Mouse (Mus musculus) layer of hippocampus, adult 11-12 months (tissue): ENCODE data around the gene Ppargc1a.

Source experiments
- DNase-seq: peaks from one replicate; pipeline ENCODE4 v3.0.0; 2022; ENCODE audit warnings: low spot score

The Ppargc1a gene

DNA sequence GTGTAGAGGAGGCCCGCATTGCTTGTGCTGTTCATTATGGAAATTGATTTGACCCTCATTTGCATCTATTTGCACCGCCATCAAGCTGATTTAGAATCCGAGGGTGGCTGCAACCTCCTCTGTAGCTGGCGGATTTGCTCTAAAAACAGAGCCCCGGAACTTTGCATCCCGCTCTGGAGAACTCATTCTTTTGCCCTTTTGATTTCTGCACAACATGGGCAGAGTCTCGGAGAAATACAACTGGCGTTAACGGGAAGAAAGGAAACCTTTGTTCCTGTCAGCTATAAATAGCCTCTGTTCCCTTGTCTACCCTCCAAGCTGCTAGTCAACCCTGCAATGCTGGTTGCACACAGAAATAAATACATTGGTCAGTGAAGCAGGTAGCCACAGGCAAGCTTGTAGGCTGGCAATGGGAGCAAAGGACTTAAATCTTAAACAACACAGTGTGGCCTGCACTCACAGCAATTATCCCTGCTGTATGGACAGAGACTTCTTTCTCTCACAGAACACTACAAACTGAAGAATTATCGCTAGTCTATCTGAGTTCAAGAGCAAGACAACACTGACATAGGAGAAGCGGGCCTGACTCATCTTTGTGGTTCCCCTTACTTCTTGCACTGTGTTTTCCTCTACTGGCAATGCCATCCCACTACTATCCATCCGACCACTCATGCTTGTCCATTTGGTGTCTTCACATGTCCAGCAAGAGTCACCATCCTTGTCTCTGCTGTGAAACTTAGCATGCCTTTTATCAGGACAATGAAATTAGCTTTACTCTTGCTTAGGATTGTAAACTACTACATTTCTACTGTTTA, 155.0 kb downstream of the Ppargc1a start:
- DNase-seq = no peak

DNA sequence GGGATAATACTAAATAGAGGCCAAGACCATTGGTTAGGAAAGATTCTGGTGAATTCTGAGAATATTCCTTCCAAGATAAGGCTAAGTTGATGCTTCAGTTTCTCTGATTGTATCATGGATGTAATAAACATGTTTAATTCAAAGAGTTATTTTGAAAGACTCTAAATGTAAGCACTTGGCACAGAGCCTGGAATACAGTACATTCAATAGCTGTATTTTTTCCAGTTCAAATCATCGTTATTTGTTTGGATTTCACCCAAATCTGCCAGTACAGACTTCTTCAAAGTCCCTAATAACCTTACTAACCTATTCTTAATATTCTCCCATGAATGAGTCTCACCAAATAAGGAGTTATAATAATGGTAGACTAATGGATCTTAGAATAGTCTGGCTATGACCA, 157.5 kb downstream of the Ppargc1a start:
- DNase-seq = no peak

- DNase-seq = no peak
Observed at GRCm38 (mm10) chr5:51406406-51406805, 161.1 kb downstream of the Ppargc1a start.
